Mouse (Mus musculus): Measurements from ENCODE around the gene Gm20715. TPM values are rescaled to one million over a fixed set of nuclear protein-coding genes. Genes with fewer than 3 reads are reported as not detected.

The Gm20715 gene
- not detected in 4 replicates for total RNA-seq (2023; ENCODE audit: inconsistent age)

GRCm38 (mm10) chr7:6410043-6410442 lies at the start of gene Gm20715:
Gm20715 (plus strand) TSS chr7:6410277.

GRCm38 (mm10) chr7:6363047-6363488 lies 47.0 kb upstream of the Gm20715 start, which contains the start of gene Zfp78:
Zfp78 (plus strand) TSS chr7:6363280.

GRCm38 (mm10) chr7:6383044-6383455 lies 27.0 kb upstream of the Gm20715 start, which contains the start of gene Zfp28:
Zfp28 (plus strand) TSS chr7:6383295.

GRCm38 (mm10) chr7:6397996-6398975 lies 11.8 kb upstream of the Gm20715 start, which contains the start of gene Smim17:
Smim17 (plus strand) TSS chr7:6398715.

GRCm38 (mm10) chr7:6438388-6438787 lies 28.3 kb downstream of the Gm20715 start, which contains the start of gene Olfr1344:
Olfr1344 (plus strand) TSS chr7:6438688.

GRCm38 (mm10) chr7:6455868-6456267 lies 45.8 kb downstream of the Gm20715 start, which contains the start of gene Olfr1336:
Olfr1336 (plus strand) TSS chr7:6456168.

GRCm38 (mm10) chr7:6466951-6467350 lies 56.9 kb downstream of the Gm20715 start, which contains the start of gene Olfr1346:
Olfr1346 (plus strand) TSS chr7:6467101.

GRCm38 (mm10) chr7:6486841-6487240 lies 76.8 kb downstream of the Gm20715 start, which contains the start of gene Olfr5:
Olfr5 (minus strand) TSS chr7:6486941.

Other genes with a start within 250 kb of the Gm20715 start
- gene Zfp444, start 238.1 kb upstream of the Gm20715 start, total RNA-seq (2023; ENCODE audit: inconsistent age), result 21.1 to 27.3 TPM (median 25.1 TPM) in 4 replicates
- not detected in 4 replicates for gene Galp, start 213.2 kb upstream of the Gm20715 start, total RNA-seq (2023; ENCODE audit: inconsistent age)
- gene Zscan5b, start 188.0 kb upstream of the Gm20715 start, total RNA-seq (2023; ENCODE audit: inconsistent age), result not detected in 4 replicates
- gene Epp13, start 157.6 kb upstream of the Gm20715 start, total RNA-seq (2023; ENCODE audit: inconsistent age), result not detected in 4 replicates
- gene Zfp667, start 123.7 kb upstream of the Gm20715 start, total RNA-seq (2023; ENCODE audit: inconsistent age), result 7.2 to 8.5 TPM (median 7.8 TPM) in 4 replicates
- gene Zfp583, start 79.0 kb upstream of the Gm20715 start, total RNA-seq (2023; ENCODE audit: inconsistent age), result 1.6 to 4.0 TPM (median 2.1 TPM) in 4 replicates
- gene Gm3854, start 66.5 kb upstream of the Gm20715 start, total RNA-seq (2023; ENCODE audit: inconsistent age), result 0.48 to 0.99 TPM (median 0.68 TPM) in 4 replicates
- gene Zfp78, start 47.0 kb upstream of the Gm20715 start, total RNA-seq (2023; ENCODE audit: inconsistent age), result 1.1 to 2.4 TPM (median 1.8 TPM) in 4 replicates
- 3.7 to 6.1 TPM (median 4.8 TPM) in 4 replicates for gene Zfp28, start 27.0 kb upstream of the Gm20715 start, total RNA-seq (2023; ENCODE audit: inconsistent age)
- gene Smim17, start 11.6 kb upstream of the Gm20715 start, total RNA-seq (2023; ENCODE audit: inconsistent age), result not detected in 4 replicates
- not detected in 4 replicates for gene Olfr1344, start 28.4 kb downstream of the Gm20715 start, total RNA-seq (2023; ENCODE audit: inconsistent age)
- gene Olfr1336, start 45.9 kb downstream of the Gm20715 start, total RNA-seq (2023; ENCODE audit: inconsistent age), result 0.09 to 0.16 TPM (median 0.15 TPM) in 3 of 4 replicates, not detected in the other
- not detected in 4 replicates for gene Olfr1346, start 56.8 kb downstream of the Gm20715 start, total RNA-seq (2023; ENCODE audit: inconsistent age)
- gene Olfr5, start 76.7 kb downstream of the Gm20715 start, total RNA-seq (2023; ENCODE audit: inconsistent age), result not detected in 4 replicates
- gene Olfr1347, start 89.5 kb downstream of the Gm20715 start, total RNA-seq (2023; ENCODE audit: inconsistent age), result not detected in 4 replicates
- not detected in 4 replicates for gene Olfr1348, start 98.5 kb downstream of the Gm20715 start, total RNA-seq (2023; ENCODE audit: inconsistent age)
- gene Olfr1349, start 112.7 kb downstream of the Gm20715 start, total RNA-seq (2023; ENCODE audit: inconsistent age), result not detected in 4 replicates
- gene Olfr1350, start 154.6 kb downstream of the Gm20715 start, total RNA-seq (2023; ENCODE audit: inconsistent age), result not detected in 4 replicates